Mouse (Mus musculus): Measurements from ENCODE around the gene Atxn7l1.

The Atxn7l1 gene

GRCm38 (mm10) chr12:33273668-33274067 lies 126.2 kb downstream of the Atxn7l1 start:
- DNase-seq (ENCODE audit: low spot score): no peak

GRCm38 (mm10) chr12:33276028-33276427 lies 128.5 kb downstream of the Atxn7l1 start:
- no peak for DNase-seq (ENCODE audit: low spot score)

- DNase-seq (ENCODE audit: low spot score): no peak
Observed at GRCm38 (mm10) chr12:33277427-33277826, 129.9 kb downstream of the Atxn7l1 start.

- DNase-seq (ENCODE audit: low spot score): no peak
Observed at GRCm38 (mm10) chr12:33279159-33279558, 131.7 kb downstream of the Atxn7l1 start.

GRCm38 (mm10) chr12:33280805-33281204 lies 133.3 kb downstream of the Atxn7l1 start:
- DNase-seq (ENCODE audit: low spot score): no peak

GRCm38 (mm10) chr12:33284344-33284936 lies 136.9 kb downstream of the Atxn7l1 start:
- DNase-seq (ENCODE audit: low spot score): no peak

GRCm38 (mm10) chr12:33285354-33285753 lies 137.9 kb downstream of the Atxn7l1 start:
- peak; percentile 37 for DNase-seq (ENCODE audit: low spot score)

- peak; percentile 17 for DNase-seq (ENCODE audit: low spot score)
Observed at GRCm38 (mm10) chr12:33285933-33286649, 138.6 kb downstream of the Atxn7l1 start.

- peak; percentile 37 for DNase-seq (ENCODE audit: low spot score)
Observed at GRCm38 (mm10) chr12:33287686-33288085, 140.2 kb downstream of the Atxn7l1 start.

- no peak for DNase-seq (ENCODE audit: low spot score)
Observed at GRCm38 (mm10) chr12:33288746-33289145, 141.3 kb downstream of the Atxn7l1 start.

- peak; percentile 78 for DNase-seq (ENCODE audit: low spot score)
Observed at GRCm38 (mm10) chr12:33302070-33302469, 154.6 kb downstream of the Atxn7l1 start.

GRCm38 (mm10) chr12:33302523-33303383 lies 155.3 kb downstream of the Atxn7l1 start:
- DNase-seq (ENCODE audit: low spot score): peak; percentile 34

- DNase-seq (ENCODE audit: low spot score): no peak
Observed at GRCm38 (mm10) chr12:33303384-33303770, 155.9 kb downstream of the Atxn7l1 start.

GRCm38 (mm10) chr12:33305106-33305505 lies 157.6 kb downstream of the Atxn7l1 start:
- DNase-seq (ENCODE audit: low spot score): no peak

- DNase-seq (ENCODE audit: low spot score): no peak
Observed at GRCm38 (mm10) chr12:33306476-33306875, 159.0 kb downstream of the Atxn7l1 start.

- DNase-seq (ENCODE audit: low spot score): no peak
Observed at GRCm38 (mm10) chr12:33308668-33309067, 161.2 kb downstream of the Atxn7l1 start.

GRCm38 (mm10) chr12:33313828-33314671 lies 166.6 kb downstream of the Atxn7l1 start:
- peak; percentile 60 for DNase-seq (ENCODE audit: low spot score)

GRCm38 (mm10) chr12:33314924-33315643 lies 167.6 kb downstream of the Atxn7l1 start:
- no peak for DNase-seq (ENCODE audit: low spot score)

GRCm38 (mm10) chr12:33315804-33316203 lies 168.3 kb downstream of the Atxn7l1 start:
- DNase-seq (ENCODE audit: low spot score): no peak

- no peak for DNase-seq (ENCODE audit: low spot score)
Observed at GRCm38 (mm10) chr12:33317792-33318530, 170.5 kb downstream of the Atxn7l1 start.
